Mouse (Mus musculus) C2C12 (cell line): ENCODE data around the gene Ercc6.

Source experiments
- CTCF ChIP-seq: IDR thresholded peaks from one replicate; pipeline ENCODE4 v1.5.1; 2011; ENCODE audit not compliant: control insufficient read depth, insufficient read depth, insufficient read length
- FOSL1 ChIP-seq: IDR thresholded peaks from one replicate; pipeline ENCODE4 v1.8.0; 2011; ENCODE audit warnings: mild to moderate bottlenecking, low read length; ENCODE audit not compliant: poor library complexity, insufficient read depth, severe bottlenecking
- MAX ChIP-seq: IDR thresholded peaks from one replicate; pipeline ENCODE4 v1.6.1; 2011; ENCODE audit warnings: mild to moderate bottlenecking, control low read depth
- MYOD1 ChIP-seq: IDR thresholded peaks from one replicate; pipeline ENCODE4 v1.6.1; 2011; ENCODE audit warnings: low read depth; ENCODE audit not compliant: control insufficient read depth, insufficient read length
- MYOG ChIP-seq: IDR thresholded peaks from one replicate; pipeline ENCODE4 v1.6.1; 2011; ENCODE audit not compliant: control insufficient read depth, insufficient read length; ENCODE audit errors: extremely low read depth
- USF1 ChIP-seq: IDR thresholded peaks from one replicate; pipeline ENCODE4 v1.6.1; 2011; ENCODE audit warnings: low read depth, mild to moderate bottlenecking, control low read depth, moderate library complexity

- TF ChIP-seq MAX: no peak
- no peak for TF ChIP-seq CTCF
- TF ChIP-seq MYOD1: no peak
- no peak for TF ChIP-seq USF1
- TF ChIP-seq FOSL1: no peak
- no peak for TF ChIP-seq MYOG
Measured at GRCm38 (mm10) chr14:32527211-32527610, 13.9 kb downstream of the Ercc6 start.
